Mouse (Mus musculus) cerebellum, adult 2 months (tissue): ENCODE results near the gene Armh3. TPM values are rescaled to one million over a fixed set of nuclear protein-coding genes. Genes with fewer than 3 reads are reported as not detected.

Experiments used
- DNase-seq, 2 experiments: peaks; one replicate each; pipeline ENCODE4 v3.0.0; 2021
- H3K27ac ChIP-seq: fragments of 200-500 bp; 2 replicates; pipeline ENCODE4 v1.5.1; 2012; ENCODE audit warnings: low read length, control low read depth, inconsistent platforms; ENCODE audit not compliant: insufficient read depth
- H3K27me3 ChIP-seq: fragments of 200-500 bp; 2 replicates; pipeline ENCODE4 v1.6.1; 2012; ENCODE audit warnings: inconsistent platforms, mild to moderate bottlenecking, low read length, moderate library complexity; ENCODE audit not compliant: control insufficient read depth, insufficient read depth
- H3K4me1 ChIP-seq: fragments of 200-500 bp; 2 replicates; pipeline ENCODE4 v1.6.1; 2011; ENCODE audit warnings: low read length; ENCODE audit not compliant: control insufficient read depth, insufficient read depth
- H3K4me3 ChIP-seq: fragments of 200-500 bp; replicated peaks from 2 replicates; pipeline ENCODE3; 2011; ENCODE audit warnings: mild to moderate bottlenecking, low read depth, low read length, control low read depth; ENCODE audit not compliant: insufficient read depth
- CTCF ChIP-seq: fragments of 200-500 bp; IDR thresholded peaks from 2 replicates; pipeline ENCODE4 v1.5.1; 2011; ENCODE audit warnings: low read depth, mild to moderate bottlenecking, control low read depth, low read length, moderate library complexity, borderline replicate concordance; ENCODE audit not compliant: insufficient read depth
- POLR2A ChIP-seq: fragments of 200-500 bp; IDR thresholded peaks from 2 replicates; pipeline ENCODE4 v1.6.1; 2011; ENCODE audit warnings: low read length, control low read depth, borderline replicate concordance; ENCODE audit not compliant: insufficient read depth
- WGBS: fragments of 180-500 bp; shearing (Covaris S2); methylation state at CpG from one replicate; pipeline ENCODE4 v1.1.7; 2018; 5-methylcytosine and 5-hydroxymethylcytosine counted together
- polyA plus RNA-seq: library from polyadenylated mRNA; depleted of rRNA; stranded (reverse); fragments of >200 nt; gene quantifications from 2 replicates; pipeline ENCODE4 v1.2.3, GENCODE M21; 2012; rRNA removed

The Armh3 gene
- 17.7 and 18.2 TPM in 2 replicates for polyA plus RNA-seq

- 1% methylated on average over 76 of the region's 76 CpGs for WGBS
- peak; percentile 95 to 96 for DNase-seq
- Histone ChIP-seq H3K4me3 (peak within 1 kb of the TSS; percentile 76), H3K27me3 (no peaks in the 10 kb centered on the region), H3K4me1 (no peaks in the 10 kb centered on the region), H3K27ac (peak within 1 kb of the TSS; percentile 91)
- TF ChIP-seq CTCF (no peak), POLR2A (peak; percentile 74; the same call in 1 of the 2 replicates)
Measured at GRCm38 (mm10) chr19:45997785-45998693, at the start of gene Armh3. Gene Armh3, minus strand, starts transcription at chr19:45998488.

DNA sequence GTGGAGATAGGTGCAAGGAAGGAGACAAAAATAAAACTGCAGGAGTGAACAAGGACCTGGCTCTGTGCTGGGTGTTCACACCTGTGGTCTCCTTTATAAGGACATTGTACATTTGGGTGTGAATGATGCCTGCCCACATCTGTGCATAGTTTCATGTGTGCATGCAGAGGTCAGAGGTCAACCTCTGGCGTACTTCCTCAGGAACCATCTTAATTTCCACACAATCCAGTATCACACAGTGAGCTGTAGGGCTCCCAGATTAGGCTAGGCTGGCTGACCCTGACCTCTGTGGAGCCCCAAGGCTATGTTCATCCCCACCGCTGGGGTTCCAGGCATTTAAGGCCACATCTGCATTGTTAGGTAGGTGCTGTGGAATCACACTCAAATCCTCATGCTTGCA, 49.1 kb upstream of the Armh3 start:
- 73% methylated on average over 2 of the region's 2 CpGs for WGBS
- Histone ChIP-seq H3K4me1 (peaks cover 8% of the 10 kb centered on the region; the same call in 1 of the 2 replicates), H3K27ac (no peak overlapping the region), H3K27me3 (no peaks in the 10 kb centered on the region), H3K4me3 (no peak overlapping the region)
- no peak for TF ChIP-seq CTCF
- DNase-seq = no peak

GRCm38 (mm10) chr19:46046621-46047025, 48.3 kb upstream of the Armh3 start:
- TF ChIP-seq CTCF (no peak), POLR2A (no peak)
- DNase-seq = no peak
- Histone ChIP-seq H3K27me3 (no peaks in the 10 kb centered on the region), H3K4me1 (peaks cover 11% of the 10 kb centered on the region; the same call in 1 of the 2 replicates), H3K4me3 (no peak overlapping the region), H3K27ac (no peak overlapping the region)
- WGBS = 6% methylated on average over 10 of the region's 10 CpGs

DNA sequence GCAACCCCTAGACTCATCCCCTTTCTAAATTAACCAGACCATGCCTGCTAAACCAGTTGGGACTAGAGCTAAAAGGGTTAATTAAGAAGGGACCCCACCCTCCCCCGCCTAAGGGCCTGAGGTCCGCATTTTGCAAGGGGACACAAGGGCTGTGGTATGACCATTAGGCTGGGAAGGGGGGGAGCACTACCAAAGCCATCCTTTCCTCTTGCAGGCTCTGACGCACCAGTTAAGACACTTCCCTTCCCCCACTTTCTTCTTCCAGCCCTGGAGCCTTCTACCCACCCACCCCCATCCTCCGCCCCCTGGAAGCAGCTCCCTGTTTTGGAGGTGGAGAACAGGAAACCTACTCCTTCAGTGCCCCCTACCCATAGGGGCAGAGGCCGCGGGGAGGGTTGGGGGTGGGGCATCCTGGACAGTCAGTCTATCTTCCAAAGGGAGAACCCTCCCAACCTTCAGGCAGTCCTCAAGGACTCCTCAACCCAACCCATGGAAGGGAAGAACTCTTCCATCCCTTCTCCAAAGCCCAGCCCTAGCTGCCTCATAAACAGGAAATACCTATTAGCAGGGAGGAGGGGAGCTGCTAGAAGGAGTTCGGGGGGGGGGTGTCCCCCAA, 47.5 kb upstream of the Armh3 start:
- peak in 1 of 2 experiments; percentile 64 for DNase-seq
- TF ChIP-seq CTCF = no peak
- no peak for TF ChIP-seq POLR2A
- H3K27ac ChIP-seq = peak overlapping the region; percentile 95
- peaks cover 15% of the 10 kb centered on the region; the same call in 1 of the 2 replicates for H3K4me1 ChIP-seq
- WGBS = 2% methylated on average over 7 of the region's 7 CpGs
- no peaks in the 10 kb centered on the region for H3K27me3 ChIP-seq
- H3K4me3 ChIP-seq = peak overlapping the region; percentile 86

- peak within 1 kb of the TSS; percentile 86 for H3K4me3 ChIP-seq
- peaks cover 15% of the 10 kb centered on the region; the same call in 1 of the 2 replicates for H3K4me1 ChIP-seq
- DNase-seq = peak; percentile 92 to 94
- H3K27me3 ChIP-seq = no peaks in the 10 kb centered on the region
- peak; percentile 61 for TF ChIP-seq POLR2A
- no peak for TF ChIP-seq CTCF
- peak within 1 kb of the TSS; percentile 95 for H3K27ac ChIP-seq
- WGBS = under 1% methylated on average over 80 of the region's 84 CpGs
Measured at GRCm38 (mm10) chr19:46044993-46045695, 46.9 kb upstream of the Armh3 start, which contains the start of gene Ldb1. Gene Ldb1, minus strand, starts transcription at chr19:46045214.

GRCm38 (mm10) chr19:46044271-46044992, 46.1 kb upstream of the Armh3 start, which contains the start of gene Pprc1:
Gene Pprc1, plus strand, starts transcription at chr19:46044886.
- WGBS = 1% methylated on average over 32 of the region's 34 CpGs

DNA sequence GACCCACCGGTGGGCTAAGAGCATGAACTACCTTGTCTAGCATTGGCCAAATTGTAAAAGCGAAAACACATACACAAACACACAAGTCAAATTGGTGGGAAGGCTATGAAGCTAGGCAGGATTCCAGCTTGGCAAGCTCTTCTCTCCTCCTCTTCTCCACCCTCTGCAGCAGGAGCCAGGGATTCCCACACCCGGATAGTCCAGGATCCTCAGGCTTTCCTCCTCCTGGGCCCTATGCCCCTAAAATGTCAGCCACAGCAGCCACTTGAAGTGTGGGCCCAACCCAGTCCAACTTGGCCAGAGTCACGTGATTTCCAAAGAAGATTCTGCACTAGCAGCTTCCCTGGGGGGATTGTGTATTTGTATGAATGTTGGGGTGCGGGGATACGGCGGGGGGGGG, 45.1 kb upstream of the Armh3 start:
- Histone ChIP-seq H3K27ac (peak overlapping the region; percentile 51), H3K4me1 (peaks cover 15% of the 10 kb centered on the region; the same call in 1 of the 2 replicates), H3K27me3 (no peaks in the 10 kb centered on the region), H3K4me3 (peak overlapping the region; percentile 43)
- DNase-seq = peak; percentile 43 to 58
- 7% methylated on average over 7 of the region's 7 CpGs for WGBS
- TF ChIP-seq POLR2A = no peak
- no peak for TF ChIP-seq CTCF

More at GRCm38 (mm10) chr19:46044271-46044992, 46.1 kb upstream of the Armh3 start, which contains the start of gene Pprc1:
- DNase-seq = peak; percentile 44 to 65
- Histone ChIP-seq H3K27ac (peak within 1 kb of the TSS; percentile 95), H3K4me3 (peak within 1 kb of the TSS; percentile 86), H3K4me1 (peaks cover 15% of the 10 kb centered on the region; the same call in 1 of the 2 replicates), H3K27me3 (no peaks in the 10 kb centered on the region)
- no peak for TF ChIP-seq CTCF
- TF ChIP-seq POLR2A = no peak
